Mouse (Mus musculus) lung, embryonic 14.5 days (tissue): ENCODE measurements around the gene Gm4631. TPM values are rescaled to one million over a fixed set of nuclear protein-coding genes. Genes with fewer than 3 reads are reported as not detected.
"Not testable (repeated sequence)": the region's sequence is repeated elsewhere in the genome, so short reads cannot be mapped to it uniquely, and the experiment has no call there.

Experiments used
- ATAC-seq: fragments of 200-750 bp; cut with Nextera tagmentation; 2 replicates; pipeline ENCODE4 v1.8.0; 2017; ENCODE audit warnings: mild to moderate bottlenecking, moderate TSS enrichment, moderate library complexity; ENCODE audit not compliant: insufficient read depth
- DNase-seq: peaks from one replicate; pipeline ENCODE4 v3.0.0-alpha.2; 2015
- H3K27ac ChIP-seq: fragments of 300-500 bp; sonication (generic); 2 replicates; pipeline ENCODE4 v1.5.1; 2014; ENCODE audit warnings: low read depth, mild to moderate bottlenecking, moderate library complexity
- H3K27me3 ChIP-seq: fragments of 300-500 bp; sonication (generic); 2 replicates; pipeline ENCODE4 v1.6.1; 2014; ENCODE audit warnings: low read length, control low read depth; ENCODE audit not compliant: insufficient read depth
- H3K36me3 ChIP-seq: fragments of 300-500 bp; sonication (generic); 2 replicates; pipeline ENCODE4 v1.6.1; 2014; ENCODE audit warnings: control low read depth; ENCODE audit not compliant: insufficient read depth
- H3K4me1 ChIP-seq: fragments of 300-500 bp; sonication (generic); 2 replicates; pipeline ENCODE4 v1.6.1; 2014; ENCODE audit warnings: antibody characterized with exemption, control low read depth; ENCODE audit not compliant: insufficient read depth
- H3K4me2 ChIP-seq: fragments of 300-500 bp; sonication (generic); 2 replicates; pipeline ENCODE4 v1.6.1; 2014; ENCODE audit warnings: mild to moderate bottlenecking
- H3K4me3 ChIP-seq: fragments of 300-500 bp; sonication (generic); 2 replicates; pipeline ENCODE4 v1.5.1; 2014; ENCODE audit warnings: low read depth, low read length
- H3K9ac ChIP-seq: fragments of 300-500 bp; sonication (generic); 2 replicates; pipeline ENCODE4 v1.6.1; 2014
- H3K9me3 ChIP-seq: fragments of 300-500 bp; sonication (generic); 2 replicates; pipeline ENCODE4 v1.6.1; 2016; ENCODE audit warnings: low read depth, low read length, control low read depth
- WGBS: fragments of 180-500 bp; shearing (Covaris S2); extraction: QIAGEN DNeasy Blood & Tissue Kit; methylation state at CpG from one replicate; pipeline ENCODE4 v1.1.7; 2014; 5-methylcytosine and 5-hydroxymethylcytosine counted together
- polyA plus RNA-seq: library from polyadenylated mRNA; unstranded; fragments of >200 nt; fragmentation: Nextera tagmentation; extraction: Ambion mirVana; gene quantifications from 2 replicates; pipeline ENCODE4 v1.2.1, GENCODE M21; 2014

Gm4631 gene
- polyA plus RNA-seq, result 23.8 and 24.0 TPM in 2 replicates

DNA sequence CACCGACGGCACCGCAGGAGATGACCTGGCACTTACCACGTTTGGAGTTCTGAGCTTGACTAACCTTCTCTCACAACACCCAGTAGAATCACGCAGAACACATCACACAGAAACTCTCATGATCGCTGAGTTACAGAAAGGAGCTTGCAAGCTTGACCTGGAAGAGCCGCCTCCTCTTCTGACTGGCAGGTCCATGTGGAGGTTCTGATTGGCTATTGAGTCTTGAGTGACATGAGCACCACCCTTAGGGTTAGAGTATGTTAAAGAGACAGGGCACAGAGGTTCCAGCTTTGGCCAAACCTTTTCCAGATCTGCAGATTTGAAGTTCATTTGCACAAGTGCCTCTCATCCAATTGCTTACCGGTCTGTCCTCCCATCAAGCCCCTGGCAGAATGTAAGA, at the start of gene Gm4631:
TSS of gene Gm4631 (minus strand) at position 101 of the 400 bp plus-strand sequence.
- H3K4me2 ChIP-seq, DNase-seq, H3K27ac ChIP-seq, H3K9ac ChIP-seq, H3K4me1 ChIP-seq, H3K27me3 ChIP-seq, H3K36me3 ChIP-seq, ATAC-seq, H3K4me3 ChIP-seq, H3K9me3 ChIP-seq: not testable (repeated sequence)
- no CpG with 5 or more reads among the region's 8 CpGs for WGBS

DNA sequence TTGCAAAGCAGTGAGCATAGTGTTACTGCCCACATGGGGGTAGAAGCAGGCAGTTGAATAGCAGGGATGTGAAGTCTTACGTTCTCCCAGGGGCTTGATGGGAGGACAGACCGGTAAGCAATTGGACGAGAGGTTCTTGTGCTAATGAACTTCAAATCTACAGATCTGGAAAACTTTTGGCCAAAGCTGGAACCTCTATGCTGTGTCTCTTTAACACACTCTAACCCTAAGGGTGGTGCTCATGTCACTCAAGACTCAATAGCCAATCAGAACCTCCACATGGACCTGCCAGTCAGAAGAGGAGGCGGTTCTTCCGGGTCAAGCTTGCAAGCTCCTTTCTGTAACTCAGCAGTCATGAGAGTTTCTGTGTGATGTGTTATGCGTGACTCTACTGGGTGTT, 34.1 kb upstream of the Gm4631 start, which contains the start of gene Zfp968:
TSS of gene Zfp968 (plus strand) at position 301 of the 400 bp plus-strand sequence.
- H3K27ac ChIP-seq, H3K36me3 ChIP-seq, H3K4me3 ChIP-seq, ATAC-seq, H3K9me3 ChIP-seq, DNase-seq, H3K4me2 ChIP-seq, H3K4me1 ChIP-seq, H3K27me3 ChIP-seq, H3K9ac ChIP-seq: not testable (repeated sequence)
- no CpG with 5 or more reads among the region's 6 CpGs for WGBS

DNA sequence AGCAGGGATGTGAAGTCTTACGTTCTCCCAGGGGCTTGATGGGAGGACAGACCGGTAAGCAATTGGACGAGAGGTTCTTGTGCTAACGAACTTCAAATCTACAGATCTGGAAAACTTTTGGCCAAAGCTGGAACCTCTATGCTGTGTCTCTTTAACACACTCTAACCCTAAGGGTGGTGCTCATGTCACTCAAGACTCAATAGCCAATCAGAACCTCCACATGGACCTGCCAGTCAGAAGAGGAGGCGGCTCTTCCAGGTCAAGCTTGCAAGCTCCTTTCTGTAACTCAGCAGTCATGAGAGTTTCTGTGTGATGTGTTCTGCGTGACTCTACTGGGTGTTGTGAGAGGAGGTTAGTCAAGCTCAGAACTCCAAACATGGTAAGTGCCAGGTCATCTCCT, 63.2 kb downstream of the Gm4631 start, which contains the start of gene Gm14440:
TSS of gene Gm14440 (plus strand) at position 301 of the 400 bp plus-strand sequence.
- not testable (repeated sequence) for H3K9ac ChIP-seq, H3K9me3 ChIP-seq, H3K27ac ChIP-seq, H3K4me3 ChIP-seq, H3K4me1 ChIP-seq, DNase-seq, H3K36me3 ChIP-seq, ATAC-seq, H3K27me3 ChIP-seq, H3K4me2 ChIP-seq
- no CpG with 5 or more reads among the region's 6 CpGs for WGBS

Other genes with a start within 250 kb of the Gm4631 start
- gene Gm14399, start 196.2 kb downstream of the Gm4631 start, polyA plus RNA-seq, result 7.4 and 8.7 TPM in 2 replicates
- gene Gm14443, start 162.3 kb downstream of the Gm4631 start, polyA plus RNA-seq, result 0.62 and 0.89 TPM in 2 replicates
- gene Gm14391, start 131.3 kb downstream of the Gm4631 start, polyA plus RNA-seq, result 5.7 and 11.1 TPM in 2 replicates
- gene Gm14440, start 63.1 kb downstream of the Gm4631 start, polyA plus RNA-seq, result 5.5 and 5.9 TPM in 2 replicates
- gene Zfp968, start 34.2 kb upstream of the Gm4631 start, polyA plus RNA-seq, result 5.4 and 7.2 TPM in 2 replicates
- 11.5 and 12.7 TPM in 2 replicates for gene Gm4724, start 97.6 kb upstream of the Gm4631 start, polyA plus RNA-seq
- 6.6 and 8.4 TPM in 2 replicates for gene Zfp965, start 131.8 kb upstream of the Gm4631 start, polyA plus RNA-seq